Mouse (Mus musculus) embryonic stem cell, embryonic (primary cell): ENCODE measurements around the gene BC049715.

Experiments
- CTCF ChIA-PET, 4 experiments: fragments of 300-600 bp in 2 of 4; fragments of 350-600 bp in 2 of 4; sonication (Branson Sonifier 250); formaldehyde crosslinking; loops; one replicate each; lab custom pipeline; 2022; ENCODE audit warnings: inconsistent platforms in 2 of 4; lab: Charles Lee
- POLR2A ChIA-PET, 4 experiments: fragments of 300-600 bp in 2 of 4; fragments of 350-600 bp in 2 of 4; sonication (Branson Sonifier 250); formaldehyde crosslinking; loops; one replicate each; lab custom pipeline; 2022; ENCODE audit warnings: antibody characterized with exemption in 4 of 4, inconsistent platforms in 1 of 4; lab: Charles Lee

The BC049715 gene

GRCm38 (mm10) chr6:136827116-136827515 is 310 bp upstream of the BC049715 start:
- POLR2A ChIA-PET = interaction anchor here (0.6 to 18.5 kb wide), 28 partner anchors 9 to 343 kb away, joined by 3 to 441 read pairs (median 8); partner anchors contain the start of genes H2afj (in 4 of the 4), Hist4h4 (in 3 of the 4) and Rerg (in 1 of the 4)
- CTCF ChIA-PET = no interaction called here

GRCm38 (mm10) chr6:136827881-136828561 is 595 bp downstream of the BC049715 start, which contains the start of gene Wbp11:
Wbp11 (minus strand) TSS chr6:136828233.
- CTCF ChIA-PET = interaction anchor here in 1 of 4 experiments (1.0 kb wide), 2 partner anchors 20 to 24 kb away, joined by 3 to 6 read pairs; partner anchors contain the start of gene Hist4h4
- POLR2A ChIA-PET = interaction anchor here (0.6 to 18.5 kb wide), 60 partner anchors 8 to 522 kb away, joined by 3 to 441 read pairs (median 4); partner anchors contain the start of genes H2afj (in 4 of the 4), Hist4h4 (in 3 of the 4) and Rerg (in 1 of the 4)

GRCm38 (mm10) chr6:136828681-136829080 is 1.3 kb downstream of the BC049715 start:
- ChIA-PET CTCF (interaction anchor here in 1 of 4 experiments (1.0 kb wide), 2 partner anchors 19 to 25 kb away, joined by 3 to 6 read pairs; partner anchors contain the start of gene Hist4h4), POLR2A (interaction anchor here (0.6 to 18.5 kb wide), 43 partner anchors 9 to 523 kb away, joined by 3 to 441 read pairs (median 6); partner anchors contain the start of genes H2afj (in 4 of the 4), Hist4h4 (in 3 of the 4) and Rerg (in 1 of the 4))

DNA sequence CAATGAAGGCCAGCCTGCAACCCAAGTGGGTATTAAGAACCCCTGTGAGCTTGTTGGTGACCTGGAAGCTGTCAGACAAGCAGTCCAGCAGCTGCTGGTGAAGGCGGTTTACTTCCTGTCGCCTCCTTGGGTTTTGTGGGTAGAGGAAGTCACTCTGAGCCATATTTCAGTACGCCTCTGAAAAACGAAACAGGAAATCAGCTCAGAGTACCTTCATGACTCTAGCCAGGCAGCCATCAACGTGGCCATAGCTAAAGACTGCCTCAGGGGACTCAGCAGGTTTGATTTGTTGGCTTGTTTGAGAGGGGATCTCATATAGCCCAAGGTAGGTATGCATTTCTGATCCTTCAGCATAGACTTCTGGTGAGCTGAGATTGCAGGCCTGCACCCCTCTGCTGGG is 4.3 kb downstream of the BC049715 start:
- ChIA-PET CTCF (interaction anchor here in 2 of 4 experiments (0.9 to 1.8 kb wide), 6 partner anchors 16 to 149 kb away, joined by 3 to 8 read pairs (median 5); partner anchors contain the start of gene Hist4h4 (in 1 of the 2)), POLR2A (interaction anchor here (0.7 to 18.5 kb wide), 19 partner anchors 9 to 80 kb away, joined by 3 to 441 read pairs (median 5); partner anchors contain the start of genes Hist4h4 (in 4 of the 4) and H2afj (in 3 of the 4))

DNA sequence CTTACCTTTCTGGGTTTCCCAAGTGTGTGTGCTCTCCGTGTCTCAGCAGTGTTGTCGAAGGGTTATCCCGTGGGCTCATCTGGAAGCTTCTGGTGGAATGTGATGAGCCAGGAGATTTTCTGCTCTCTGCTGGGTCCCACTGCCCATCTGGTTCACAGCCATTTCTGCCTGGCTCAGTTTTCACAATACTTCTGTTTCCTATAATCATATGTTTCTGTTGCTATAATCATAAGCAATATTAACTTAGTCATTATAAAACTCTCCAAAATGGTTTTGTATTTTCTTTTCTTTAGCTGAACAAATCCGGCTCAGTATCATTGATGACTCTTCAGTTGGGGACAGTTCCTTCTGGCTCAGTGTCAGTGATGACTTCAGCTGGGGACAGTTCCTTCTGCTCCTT is 7.9 kb downstream of the BC049715 start, which contains the start of gene Smco3:
Smco3 (minus strand) TSS at position 101 of the 400 bp plus-strand sequence.
- CTCF ChIA-PET = interaction anchor here in 2 of 4 experiments (0.6 to 1.1 kb wide), 2 partner anchors 12 to 1051 kb away, joined by 3 to 7 read pairs; no protein-coding TSS in a partner anchor
- POLR2A ChIA-PET = interaction anchor here in 3 of 4 experiments (0.9 to 18.5 kb wide), 6 partner anchors 9 to 31 kb away, joined by 3 to 441 read pairs (median 37); partner anchors contain the start of genes Hist4h4 (in 3 of the 3) and H2afj (in 2 of the 3)

GRCm38 (mm10) chr6:136837323-136837722 is 9.9 kb downstream of the BC049715 start:
- ChIA-PET POLR2A (interaction anchor here in 2 of 4 experiments (1.8 to 18.5 kb wide), 3 partner anchors 10 to 33 kb away, joined by 13 to 441 read pairs (median 19); partner anchors contain the start of genes Hist4h4 (in 2 of the 2), BC049715 (in 1 of the 2), H2afj (in 1 of the 2) and Wbp11 (in 1 of the 2)), CTCF (no interaction called here)

- POLR2A ChIA-PET = interaction anchor here in 2 of 4 experiments (0.9 to 18.5 kb wide), 3 partner anchors 10 to 41 kb away, joined by 3 to 441 read pairs (median 9); partner anchors contain the start of genes Hist4h4 (in 2 of the 2), H2afj (in 1 of the 2) and Smco3 (in 1 of the 2)
- CTCF ChIA-PET = no interaction called here
These were observed 17.5 kb downstream of the BC049715 start for GRCm38 (mm10) chr6:136844903-136845302.

DNA sequence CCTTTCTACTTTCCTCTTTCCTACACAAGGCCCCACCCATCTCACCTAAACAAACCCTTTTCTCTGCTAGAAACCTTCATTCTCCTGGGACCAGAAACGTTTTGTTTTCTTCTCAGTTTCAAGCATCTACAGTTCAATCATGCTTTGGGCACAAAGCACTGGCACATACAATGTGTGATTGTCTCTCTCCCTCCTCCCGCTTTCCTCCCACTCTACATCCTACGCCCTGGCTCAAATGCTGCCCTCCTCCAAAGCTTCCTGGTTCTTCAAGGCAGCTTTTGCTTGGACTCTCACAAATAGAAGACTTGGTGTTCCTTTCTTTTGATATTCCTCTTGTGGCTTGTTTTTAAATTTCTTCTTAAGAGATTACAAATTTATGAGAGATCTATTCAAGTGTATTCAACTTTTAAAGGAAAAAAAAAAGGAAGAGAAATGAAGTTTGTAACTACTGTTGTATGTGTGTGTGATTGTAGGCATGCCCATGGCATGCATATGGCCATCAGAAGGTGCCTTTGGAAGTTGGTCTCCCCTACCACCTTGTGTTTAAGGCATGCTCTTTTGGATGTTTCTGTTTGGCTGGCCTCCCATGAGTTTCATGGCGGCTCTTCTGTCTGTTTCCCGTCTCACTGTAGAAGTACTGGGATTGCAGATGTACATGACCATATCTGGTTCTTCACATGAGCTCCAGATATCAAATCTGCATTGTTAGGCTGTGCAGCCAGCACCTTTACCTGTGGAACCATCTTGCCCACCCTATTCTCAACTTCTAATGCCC is 18.5 kb downstream of the BC049715 start:
- ChIA-PET CTCF (interaction anchor here in 2 of 4 experiments (0.7 to 2.3 kb wide), 2 partner anchors 11 to 124 kb away, joined by 4 to 17 read pairs; partner anchors contain the start of gene Art4 (in 1 of the 2)), POLR2A (interaction anchor here in 2 of 4 experiments (2.0 to 3.4 kb wide), 3 partner anchors 42 kb away, joined by 9 to 36 read pairs (median 22); partner anchors contain the start of gene Hist4h4 (in 2 of the 2))

DNA sequence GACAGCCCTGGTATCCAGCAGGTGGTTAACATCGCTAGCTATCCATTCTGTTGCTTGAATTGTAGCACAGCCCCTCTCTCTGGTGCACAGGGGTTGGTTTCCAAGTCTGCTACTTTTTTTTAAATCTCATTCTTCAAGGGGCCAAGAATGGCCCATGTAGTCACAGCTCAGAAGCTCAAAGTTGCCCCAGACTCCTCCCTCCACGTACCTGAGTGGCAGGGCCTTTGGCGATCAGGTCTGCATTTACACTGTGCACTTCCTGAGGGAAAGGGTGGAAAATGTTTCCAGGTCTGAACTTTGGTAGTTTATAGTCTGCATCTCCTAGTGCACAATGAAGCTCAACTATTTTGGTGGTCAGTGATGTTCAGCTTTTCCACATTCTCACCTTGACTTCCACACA is 19.8 kb downstream of the BC049715 start:
- CTCF ChIA-PET = interaction anchor here (0.9 to 2.3 kb wide), 24 partner anchors 8 to 149 kb away, joined by 3 to 17 read pairs (median 4); partner anchors contain the start of genes Art4 (in 2 of the 4), Hist4h4 (in 1 of the 4), Smco3 (in 1 of the 4) and Wbp11 (in 1 of the 4)

DNA sequence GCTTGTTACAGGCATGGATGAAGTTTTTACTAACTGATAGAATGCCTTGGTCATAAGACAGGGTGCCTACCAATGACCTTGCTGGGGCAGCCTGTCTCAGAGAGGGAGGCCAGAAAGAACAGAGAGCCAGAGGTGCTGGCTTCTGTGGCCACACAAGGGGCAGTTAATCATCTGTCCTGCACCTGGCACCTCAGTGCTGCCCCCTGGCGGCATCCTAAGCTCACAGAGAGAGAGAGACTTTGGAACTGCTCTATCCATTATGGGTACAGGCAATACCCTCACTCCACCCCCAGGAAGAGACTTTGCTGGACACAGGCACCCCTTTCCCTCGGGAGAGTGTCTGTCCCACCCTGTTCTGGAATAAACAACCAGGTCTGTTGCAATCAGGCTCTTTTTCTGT is 20.4 kb downstream of the BC049715 start:
- ChIA-PET POLR2A (interaction anchor here (0.6 to 3.4 kb wide), 13 partner anchors 8 to 139 kb away, joined by 3 to 36 read pairs (median 5); partner anchors contain the start of genes Hist4h4 (in 3 of the 4), BC049715 (in 2 of the 4), H2afj (in 2 of the 4) and Wbp11 (in 1 of the 4)), CTCF (interaction anchor here (0.6 to 2.3 kb wide), 34 partner anchors 8 to 844 kb away, joined by 3 to 17 read pairs (median 4); partner anchors contain the start of genes Art4 (in 2 of the 4), Hist4h4 (in 1 of the 4), Smco3 (in 1 of the 4) and Wbp11 (in 1 of the 4))

More for the DNA sequence above, 19.8 kb downstream of the BC049715 start:
- POLR2A ChIA-PET = interaction anchor here (0.6 to 3.4 kb wide), 11 partner anchors 9 to 139 kb away, joined by 3 to 36 read pairs (median 5); partner anchors contain the start of genes Hist4h4 (in 3 of the 4), H2afj (in 2 of the 4), BC049715 (in 1 of the 4) and Wbp11 (in 1 of the 4)

DNA sequence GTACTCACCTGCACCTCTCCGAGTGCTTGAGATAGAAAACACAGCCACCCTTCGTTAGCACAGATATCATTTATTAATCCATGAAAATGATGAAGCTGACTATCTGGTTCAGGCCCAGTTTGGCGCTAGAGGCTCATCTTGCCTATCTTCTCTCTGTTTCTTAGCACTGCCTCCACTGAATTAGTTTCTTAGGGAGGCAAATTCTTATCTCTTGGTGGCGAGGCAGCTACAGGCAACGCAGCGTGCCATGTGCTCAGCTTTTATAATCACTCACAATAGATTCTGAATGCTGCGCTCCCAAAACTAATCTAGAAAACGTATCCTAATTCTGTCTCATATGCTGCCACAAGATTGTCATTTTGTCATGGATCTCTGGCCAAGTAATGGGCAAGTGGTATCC is 21.0 kb downstream of the BC049715 start:
- ChIA-PET POLR2A (interaction anchor here (0.8 to 3.4 kb wide), 10 partner anchors 17 to 138 kb away, joined by 3 to 36 read pairs (median 4); partner anchors contain the start of genes Hist4h4 (in 3 of the 4), BC049715 (in 2 of the 4), H2afj (in 1 of the 4) and Wbp11 (in 1 of the 4)), CTCF (interaction anchor here (0.6 to 2.3 kb wide), 31 partner anchors 8 to 843 kb away, joined by 3 to 17 read pairs (median 4); partner anchors contain the start of genes Art4 (in 2 of the 4), Hist4h4 (in 1 of the 4), Smco3 (in 1 of the 4) and Wbp11 (in 1 of the 4))

DNA sequence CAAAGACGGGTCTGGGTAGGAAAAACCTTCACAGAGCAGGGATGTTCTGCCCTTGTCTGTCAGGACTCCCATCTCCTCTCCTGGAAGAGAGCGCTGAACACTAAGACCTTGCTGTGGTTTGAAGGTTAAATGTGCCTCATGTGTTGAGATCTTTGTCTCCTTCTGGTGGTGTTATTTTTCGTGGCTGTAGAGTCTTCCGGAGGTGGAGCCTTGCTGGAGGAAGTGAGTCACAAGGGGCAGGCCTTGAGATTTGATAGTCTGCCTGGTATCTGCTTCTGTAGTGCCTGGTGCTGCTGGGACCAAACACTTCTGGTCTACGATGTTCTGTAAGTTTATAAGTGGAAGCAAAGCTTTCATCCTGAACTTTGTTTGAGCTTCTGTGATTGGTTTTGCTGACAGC is 21.5 kb downstream of the BC049715 start:
- ChIA-PET CTCF (no interaction called here), POLR2A (interaction anchor here in 3 of 4 experiments (1.0 to 3.4 kb wide), 4 partner anchors 45 kb away, joined by 6 to 36 read pairs (median 23); partner anchors contain the start of gene Hist4h4 (in 3 of the 3))

DNA sequence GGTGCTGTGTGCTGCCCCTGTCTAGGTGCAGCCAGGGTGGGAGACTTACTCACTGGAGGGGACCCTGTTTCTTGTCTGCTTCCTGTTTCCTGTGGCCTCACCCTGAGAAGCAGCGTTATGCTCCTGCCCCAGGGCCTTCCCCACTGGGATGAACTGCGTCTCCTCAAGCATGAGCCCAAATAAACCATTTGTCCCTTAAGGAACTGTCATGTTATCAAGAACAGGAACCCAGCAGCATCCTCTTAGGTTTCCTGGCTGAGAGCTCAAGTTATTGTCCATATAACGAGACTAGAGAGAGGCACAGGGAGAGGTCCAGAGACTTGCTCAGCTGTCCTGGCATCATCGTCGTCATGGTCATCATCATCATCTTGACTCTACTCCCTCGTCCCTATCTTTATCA is 22.8 kb downstream of the BC049715 start:
- ChIA-PET POLR2A (no interaction called here), CTCF (interaction anchor here in 1 of 4 experiments (0.9 kb wide), 1 partner anchor 11 kb away, joined by 4 read pairs; no protein-coding TSS in a partner anchor)

GRCm38 (mm10) chr6:136852348-136852747 is 24.9 kb downstream of the BC049715 start:
- ChIA-PET POLR2A (interaction anchor here in 3 of 4 experiments (0.8 to 1.9 kb wide), 11 partner anchors 17 to 48 kb away, joined by 3 to 52 read pairs (median 6); partner anchors contain the start of genes Hist4h4 (in 3 of the 3), Wbp11 (in 3 of the 3), H2afj (in 2 of the 3) and BC049715 (in 1 of the 3)), CTCF (interaction anchor here in 1 of 4 experiments (0.5 kb wide), 1 partner anchor 117 kb away, joined by 3 read pairs; no protein-coding TSS in a partner anchor)

GRCm38 (mm10) chr6:136852762-136853161 is 25.3 kb downstream of the BC049715 start:
- ChIA-PET POLR2A (interaction anchor here in 3 of 4 experiments (0.8 to 1.9 kb wide), 11 partner anchors 18 to 49 kb away, joined by 3 to 52 read pairs (median 6); partner anchors contain the start of genes Hist4h4 (in 3 of the 3), Wbp11 (in 3 of the 3), H2afj (in 2 of the 3) and BC049715 (in 1 of the 3)), CTCF (interaction anchor here in 1 of 4 experiments (0.6 kb wide), 1 partner anchor 9 kb away, joined by 12 read pairs; no protein-coding TSS in a partner anchor)
